Mouse (Mus musculus): Measurements from ENCODE around the gene Rufy3. TPM values are rescaled to one million over a fixed set of nuclear protein-coding genes. Genes with fewer than 3 reads are reported as not detected.

The Rufy3 gene
- total RNA-seq, 2 experiments from 2014 or later, result 158 to 162 TPM

- no peak for DNase-seq (ENCODE audit: extremely low spot score in 1 of 2, low spot score in 1 of 2)
These were observed 10.0 kb downstream of the Rufy3 start for GRCm38 (mm10) chr5:88574829-88575228.

- DNase-seq (ENCODE audit: extremely low spot score in 1 of 2, low spot score in 1 of 2), result no peak
These were observed 10.9 kb downstream of the Rufy3 start for GRCm38 (mm10) chr5:88575506-88576338.

- DNase-seq (ENCODE audit: extremely low spot score in 1 of 2, low spot score in 1 of 2), result no peak
These were observed 15.8 kb downstream of the Rufy3 start for GRCm38 (mm10) chr5:88580681-88581080.

- no peak for DNase-seq (ENCODE audit: extremely low spot score in 1 of 2, low spot score in 1 of 2)
These were observed 16.5 kb downstream of the Rufy3 start for GRCm38 (mm10) chr5:88581343-88581742.

GRCm38 (mm10) chr5:88583271-88584031, 18.6 kb downstream of the Rufy3 start:
- DNase-seq (ENCODE audit: extremely low spot score in 1 of 2, low spot score in 1 of 2), result peak; percentile 53 to 65

- DNase-seq (ENCODE audit: extremely low spot score in 1 of 2, low spot score in 1 of 2), result peak in 1 of 2 experiments; percentile 25
These were observed 19.2 kb downstream of the Rufy3 start for GRCm38 (mm10) chr5:88584061-88584460.

GRCm38 (mm10) chr5:88586407-88587174, 21.8 kb downstream of the Rufy3 start:
- no peak for DNase-seq (ENCODE audit: extremely low spot score in 1 of 2, low spot score in 1 of 2)

- no peak for DNase-seq (ENCODE audit: extremely low spot score in 1 of 2, low spot score in 1 of 2)
These were observed 22.5 kb downstream of the Rufy3 start for GRCm38 (mm10) chr5:88587211-88587934.

- DNase-seq (ENCODE audit: extremely low spot score in 1 of 2, low spot score in 1 of 2), result no peak
These were observed 23.6 kb downstream of the Rufy3 start for GRCm38 (mm10) chr5:88588481-88588880.

GRCm38 (mm10) chr5:88593421-88594172, 28.8 kb downstream of the Rufy3 start:
- DNase-seq (ENCODE audit: extremely low spot score in 1 of 2, low spot score in 1 of 2), result no peak

- DNase-seq (ENCODE audit: extremely low spot score in 1 of 2, low spot score in 1 of 2), result no peak
These were observed 29.3 kb downstream of the Rufy3 start for GRCm38 (mm10) chr5:88594173-88594569.

- DNase-seq (ENCODE audit: extremely low spot score in 1 of 2, low spot score in 1 of 2), result no peak
These were observed 31.0 kb downstream of the Rufy3 start for GRCm38 (mm10) chr5:88595537-88596455.

GRCm38 (mm10) chr5:88598961-88599360, 34.1 kb downstream of the Rufy3 start:
- DNase-seq (ENCODE audit: extremely low spot score in 1 of 2, low spot score in 1 of 2), result no peak

GRCm38 (mm10) chr5:88602030-88602429, 37.2 kb downstream of the Rufy3 start:
- DNase-seq (ENCODE audit: extremely low spot score in 1 of 2, low spot score in 1 of 2), result no peak

- DNase-seq (ENCODE audit: extremely low spot score in 1 of 2, low spot score in 1 of 2), result no peak
These were observed 37.9 kb downstream of the Rufy3 start for GRCm38 (mm10) chr5:88602713-88603112.

GRCm38 (mm10) chr5:88604046-88604445, 39.2 kb downstream of the Rufy3 start:
- DNase-seq (ENCODE audit: extremely low spot score in 1 of 2, low spot score in 1 of 2), result no peak

- no peak for DNase-seq (ENCODE audit: extremely low spot score in 1 of 2, low spot score in 1 of 2)
These were observed 40.0 kb downstream of the Rufy3 start for GRCm38 (mm10) chr5:88604641-88605358.

GRCm38 (mm10) chr5:88614129-88614528, 49.3 kb downstream of the Rufy3 start:
- no peak for DNase-seq (ENCODE audit: extremely low spot score in 1 of 2, low spot score in 1 of 2)
